Mouse (Mus musculus): ENCODE measurements around the gene Btbd35f25.
"Not testable (repeated sequence)": the region's sequence is repeated elsewhere in the genome, so short reads cannot be mapped to it uniquely, and the experiment has no call there.

Gene Btbd35f25

GRCm38 (mm10) chrX:31717056-31717455, at the start of gene Btbd35f25:
TSS of gene Btbd35f25 (minus strand) at chrX:31717156.
- not testable (repeated sequence) for DNase-seq

- peak; percentile 79 for DNase-seq
Measured at GRCm38 (mm10) chrX:31766255-31766654, 49.3 kb upstream of the Btbd35f25 start.

DNA sequence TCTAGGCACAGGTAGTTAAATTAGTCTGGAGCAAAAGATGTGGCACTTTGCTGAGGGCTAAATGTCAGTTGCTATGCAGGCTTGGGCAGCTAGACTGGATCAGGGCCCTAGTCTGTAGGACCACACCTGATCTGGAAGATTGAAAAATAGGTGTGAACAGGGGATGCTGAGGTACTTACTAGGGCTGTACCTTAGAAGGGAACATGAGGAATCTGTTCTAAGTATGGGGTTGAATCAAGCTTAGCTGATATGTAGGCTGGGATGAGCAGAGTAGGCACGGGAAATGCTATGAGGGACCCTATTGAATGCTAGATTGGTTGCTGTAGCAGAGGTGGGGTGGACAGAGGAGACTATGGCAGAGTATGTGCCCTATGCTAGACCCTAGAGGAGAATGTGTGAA, 47.0 kb upstream of the Btbd35f25 start:
- DNase-seq: no peak

DNA sequence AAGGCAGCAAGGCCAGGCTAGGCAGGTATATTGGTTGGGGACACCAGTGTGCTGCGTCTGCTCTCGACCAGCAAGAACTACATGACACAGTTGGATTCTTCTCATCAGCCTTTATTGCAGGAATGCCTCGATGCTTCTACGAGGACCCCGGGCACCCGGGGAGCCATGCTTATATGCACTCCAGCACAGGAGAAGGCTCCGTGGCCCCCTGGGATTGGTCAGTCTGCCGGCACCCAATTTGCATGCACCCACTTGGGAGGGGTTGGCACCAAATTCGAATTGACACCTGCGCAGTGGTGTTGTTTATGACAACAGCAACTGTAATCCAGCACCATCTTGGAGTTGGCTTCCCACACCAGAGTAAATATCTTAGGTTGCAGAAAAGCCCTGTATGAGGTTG, 28.1 kb upstream of the Btbd35f25 start:
- peak; percentile 89 for DNase-seq

- peak; percentile 90 for DNase-seq
Measured at GRCm38 (mm10) chrX:31736958-31737357, 20.0 kb upstream of the Btbd35f25 start.
